In the genomic region with DNA sequence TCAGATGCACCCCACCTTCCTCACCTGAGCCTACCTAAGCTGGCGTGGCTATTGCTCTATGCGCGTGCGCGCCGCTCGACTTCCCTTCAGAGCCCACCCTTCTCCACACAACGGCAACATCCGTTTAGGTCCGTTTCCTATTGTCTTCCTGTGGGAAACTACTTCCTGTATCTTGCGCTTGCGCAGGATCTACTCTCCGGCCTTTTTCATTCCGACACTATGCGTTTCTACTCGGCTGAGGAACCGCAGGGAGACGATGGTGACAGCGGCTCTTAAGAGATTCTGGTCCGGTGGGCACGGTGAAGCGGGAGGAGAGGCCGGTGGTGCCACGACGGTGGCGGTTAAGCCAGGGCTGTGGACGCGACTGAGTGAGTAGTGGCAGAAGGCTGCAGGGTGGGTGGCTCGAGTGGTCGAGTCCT, we compare ENCODE assay signal across 1 mouse cellular context.
A peak's percentile ranks its signal among the peaks of the same experiment; 100 is the strongest.
TF ChIP-seq lines count a peak whose summit lies in the region.

A gene (plus strand): TSS at position 20 of the 419 bp plus-strand sequence.
A gene (minus strand): TSS at position 126 of the 419 bp plus-strand sequence.

TF ChIP-seq in CH12.LX, 34 proteins besides CTCF, POLR2A, EP300 and RAD21 (continued from another document):
- TF ChIP-seq SMC3 (IDR thresholded peaks at IDR 0.05; ENCODE audit: low read depth, low read length) (no peak), TCF12 (IDR thresholded peaks at IDR 0.05; ENCODE audit: low read depth, low read length) (peak; percentile 92), BHLHE40 (IDR thresholded peaks at IDR 0.05; ENCODE audit: low read depth, low read length) (peak; percentile 41; the same call in 1 of the 2 replicates), MEF2A (IDR thresholded peaks at IDR 0.05; ENCODE audit: borderline replicate concordance, low read depth, low read length) (peak; percentile 83), GABPA (IDR thresholded peaks at IDR 0.05; ENCODE audit: insufficient replicate concordance, low read depth, low read length) (peak; percentile 72; the same call in 1 of the 2 replicates), IRF4 (IDR thresholded peaks at IDR 0.05; ENCODE audit: low read depth, low read length) (peak; percentile 84), HCFC1 (IDR thresholded peaks at IDR 0.05; ENCODE audit: low read depth, low read length) (peak; percentile 98), NELFE (IDR thresholded peaks at IDR 0.05; ENCODE audit: low read depth, low read length) (peak; percentile 89), USF1 (IDR thresholded peaks at IDR 0.05; ENCODE audit: low read depth, low read length) (no peak), JUN (IDR thresholded peaks at IDR 0.05; ENCODE audit: insufficient read depth, low read depth, low read length) (no peak), E2F4 (IDR thresholded peaks at IDR 0.05; ENCODE audit: insufficient replicate concordance, low read depth, low read length) (no peak), MXI1 (IDR thresholded peaks at IDR 0.05; ENCODE audit: low read depth, low read length) (peak; percentile 86), POLR2AphosphoS2 (IDR thresholded peaks at IDR 0.05; ENCODE audit: low read depth, low read length) (peak; percentile 96), MYC (IDR thresholded peaks at IDR 0.05; ENCODE audit: low read depth, low read length) (peak; percentile 67), CHD2 (IDR thresholded peaks at IDR 0.05; ENCODE audit: low read length) (peak; percentile 86), SIN3A (IDR thresholded peaks at IDR 0.05; ENCODE audit: low read length) (peak; percentile 99), ETS1 (conservative IDR thresholded peaks at IDR 0.05; ENCODE audit: low read depth, low read length) (0 out of 2 replicates have a peak, but pooled peaks have one; percentile 29)
